Mouse (Mus musculus): ENCODE data around the gene Prr5l.
A peak's percentile ranks its signal among the peaks of the same experiment; 100 is the strongest.
"Not testable (repeated sequence)": the region's sequence is repeated elsewhere in the genome, so short reads cannot be mapped to it uniquely, and the experiment has no call there.

Gene Prr5l

GRCm38 (mm10) chr2:101762955-101763386 lies 119.9 kb downstream of the Prr5l start:
- DNase-seq (ENCODE audit: low read depth, low spot score) = peak; percentile 32

GRCm38 (mm10) chr2:101762405-101762804 lies 120.4 kb downstream of the Prr5l start:
- no peak for DNase-seq (ENCODE audit: low read depth, low spot score)

GRCm38 (mm10) chr2:101761898-101762297 lies 120.9 kb downstream of the Prr5l start:
- DNase-seq (ENCODE audit: low read depth, low spot score) = no peak

- DNase-seq (ENCODE audit: low read depth, low spot score) = no peak
These were observed 123.1 kb downstream of the Prr5l start for GRCm38 (mm10) chr2:101759523-101760277.

DNA sequence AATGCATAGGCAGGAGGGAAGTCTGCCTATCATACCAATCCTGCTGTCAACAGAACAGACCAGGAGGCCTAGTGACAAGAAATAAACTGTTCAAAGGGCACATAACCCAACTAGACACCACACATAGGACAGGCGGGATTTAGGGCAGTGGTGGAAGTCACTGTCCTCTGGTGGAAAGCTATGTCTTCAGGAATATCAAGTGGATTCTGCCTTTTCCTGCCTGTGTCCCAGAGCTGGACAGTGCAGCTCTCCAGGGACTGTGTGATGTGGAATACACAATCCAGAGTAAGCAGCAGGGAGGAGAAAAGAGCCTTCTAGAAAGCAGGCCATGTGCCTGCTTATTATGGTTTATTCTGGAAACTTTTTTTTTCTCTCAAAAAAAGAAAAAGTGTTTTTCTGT lies 125.0 kb downstream of the Prr5l start:
- no peak for DNase-seq (ENCODE audit: low read depth, low spot score)

DNA sequence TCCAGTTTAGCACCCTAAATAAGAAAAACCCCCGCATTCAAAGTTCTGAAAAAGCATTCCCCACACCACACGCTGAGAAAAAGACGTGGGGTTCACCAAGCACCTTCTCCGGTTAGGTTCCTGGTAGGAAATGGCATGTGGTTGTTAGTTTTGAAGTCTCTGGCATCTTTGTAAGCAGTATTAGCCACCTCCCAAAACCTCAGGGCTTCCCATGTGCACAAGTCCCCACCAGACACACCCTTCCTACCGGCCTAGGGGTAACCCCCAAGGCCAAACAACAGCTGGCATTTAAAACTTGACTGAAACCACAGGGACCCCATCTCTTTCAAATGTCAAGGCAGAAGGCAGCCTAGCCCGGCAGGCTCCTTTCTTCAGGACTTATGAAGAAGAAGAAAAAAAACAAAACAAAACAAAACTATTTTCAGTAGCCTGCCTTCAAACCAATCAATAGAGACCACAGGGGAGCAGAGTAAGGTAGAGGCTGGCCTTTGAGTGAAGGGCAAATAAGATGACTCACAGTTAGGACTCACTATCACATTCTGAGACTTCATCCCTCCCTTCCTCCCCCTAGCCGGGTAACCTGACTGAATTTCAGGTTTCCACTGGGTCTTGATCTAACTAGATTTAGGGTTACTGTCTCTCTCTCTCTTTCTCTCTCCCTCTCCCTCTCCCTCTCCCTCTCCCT lies 126.6 kb downstream of the Prr5l start:
- no peak for DNase-seq (ENCODE audit: low read depth, low spot score)

DNA sequence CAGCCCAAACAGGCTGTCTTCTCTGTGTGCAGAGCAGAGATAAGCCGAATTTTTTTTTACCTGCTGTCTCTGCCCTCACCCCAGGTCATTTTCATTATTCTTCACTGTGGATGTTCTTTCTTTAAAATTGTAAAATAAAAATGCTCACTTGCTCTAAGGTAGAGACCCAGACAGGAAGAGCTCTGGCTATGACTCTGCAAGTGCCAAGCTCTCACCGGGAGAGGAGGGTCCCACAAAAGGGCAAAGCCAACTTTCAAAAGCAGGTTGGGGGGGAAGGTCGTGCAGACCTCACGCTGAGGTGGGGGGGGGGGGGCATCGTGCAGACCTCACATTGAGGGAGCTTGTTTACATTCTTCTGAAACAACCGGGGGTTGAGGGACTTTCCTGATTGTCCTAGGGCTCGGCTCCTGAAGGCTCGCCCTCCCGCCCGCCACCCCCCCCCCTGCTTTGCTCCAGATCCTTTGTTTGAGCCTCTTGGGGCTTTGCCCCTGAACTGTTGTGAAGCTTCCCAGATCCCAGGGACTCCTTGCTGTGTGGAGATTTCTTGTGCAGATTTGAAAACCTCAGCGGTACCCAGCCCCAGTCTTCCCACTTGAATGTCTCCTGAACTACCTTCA lies 127.8 kb downstream of the Prr5l start:
- DNase-seq (ENCODE audit: low read depth, low spot score) = no peak

- DNase-seq (ENCODE audit: low read depth, low spot score) = no peak
These were observed 128.4 kb downstream of the Prr5l start for GRCm38 (mm10) chr2:101754428-101754827.

DNA sequence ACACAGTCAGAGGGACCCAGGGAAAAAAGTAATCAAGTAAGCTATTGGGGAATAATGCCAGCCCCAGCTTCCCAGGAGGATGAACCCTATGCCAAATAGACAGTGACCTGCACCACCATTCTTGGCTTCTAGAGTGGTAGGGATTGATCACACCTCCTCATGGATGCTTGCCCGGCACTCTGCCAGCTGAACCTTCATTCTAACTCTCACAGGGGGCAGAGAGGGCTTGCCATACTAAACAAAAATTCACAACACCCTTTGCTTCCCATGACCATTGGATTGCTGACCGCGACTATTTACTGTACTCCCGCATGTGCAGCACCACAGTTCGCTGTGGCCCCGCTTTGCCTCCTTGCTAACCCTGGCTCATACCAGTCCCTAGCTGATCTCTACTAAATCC lies 129.8 kb downstream of the Prr5l start:
- DNase-seq (ENCODE audit: low read depth, low spot score) = no peak

GRCm38 (mm10) chr2:101752402-101752801 lies 130.4 kb downstream of the Prr5l start:
- DNase-seq (ENCODE audit: low read depth, low spot score) = no peak

GRCm38 (mm10) chr2:101751236-101751922 lies 131.4 kb downstream of the Prr5l start:
- DNase-seq (ENCODE audit: low read depth, low spot score) = peak; percentile 90

GRCm38 (mm10) chr2:101746537-101746936 lies 136.3 kb downstream of the Prr5l start:
- DNase-seq (ENCODE audit: low read depth, low spot score) = peak; percentile 84

DNA sequence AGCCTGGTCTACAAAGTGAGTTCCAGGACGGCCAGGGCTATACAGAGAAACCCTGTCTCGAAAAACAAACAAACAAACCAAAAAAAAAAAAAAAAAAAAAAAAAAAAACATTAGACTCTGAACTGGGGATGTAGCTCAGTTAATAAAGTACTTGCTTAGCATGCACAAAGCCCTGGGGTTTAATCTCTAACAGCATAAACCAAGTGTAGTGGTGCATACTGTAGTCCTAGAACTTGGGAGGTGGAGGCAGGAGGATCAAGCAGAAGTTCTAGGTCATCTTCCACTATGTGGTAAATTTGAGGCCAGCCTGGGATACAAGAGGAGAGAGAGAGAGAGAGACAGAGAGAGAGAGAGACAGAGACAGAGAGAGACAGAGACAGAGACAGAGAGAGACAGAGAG lies 137.2 kb downstream of the Prr5l start:
- not testable (repeated sequence) for DNase-seq (ENCODE audit: low read depth, low spot score)

GRCm38 (mm10) chr2:101742072-101742860 lies 140.6 kb downstream of the Prr5l start:
- no peak for DNase-seq (ENCODE audit: low read depth, low spot score)

GRCm38 (mm10) chr2:101741653-101742052 lies 141.2 kb downstream of the Prr5l start:
- no peak for DNase-seq (ENCODE audit: low read depth, low spot score)

- peak; percentile 47 for DNase-seq (ENCODE audit: low read depth, low spot score)
These were observed 142.9 kb downstream of the Prr5l start for GRCm38 (mm10) chr2:101739914-101740313.

- DNase-seq (ENCODE audit: low read depth, low spot score) = no peak
These were observed 149.3 kb downstream of the Prr5l start for GRCm38 (mm10) chr2:101733564-101733963.

DNA sequence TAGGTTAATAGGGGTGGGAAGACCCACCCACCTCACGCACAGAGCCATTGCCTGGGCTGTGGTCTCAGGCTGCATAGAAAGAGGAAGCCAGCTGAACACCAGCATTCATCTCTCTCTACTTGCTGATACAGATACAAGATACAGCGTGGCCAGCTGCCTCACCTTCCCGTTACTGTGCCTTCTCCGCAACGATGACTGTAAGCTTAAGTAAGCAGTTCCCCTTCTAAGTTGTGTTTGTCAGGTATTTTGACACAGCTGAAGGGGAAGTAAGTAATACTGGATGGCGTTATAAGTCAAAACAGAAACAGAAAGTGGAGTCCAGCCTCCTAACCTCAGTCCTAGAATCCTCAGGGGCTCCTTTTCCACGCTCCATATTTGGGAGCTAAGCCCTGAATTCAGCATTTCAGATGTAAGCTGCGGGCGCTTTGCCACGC lies 150.0 kb downstream of the Prr5l start:
- DNase-seq (ENCODE audit: low read depth, low spot score) = no peak

DNA sequence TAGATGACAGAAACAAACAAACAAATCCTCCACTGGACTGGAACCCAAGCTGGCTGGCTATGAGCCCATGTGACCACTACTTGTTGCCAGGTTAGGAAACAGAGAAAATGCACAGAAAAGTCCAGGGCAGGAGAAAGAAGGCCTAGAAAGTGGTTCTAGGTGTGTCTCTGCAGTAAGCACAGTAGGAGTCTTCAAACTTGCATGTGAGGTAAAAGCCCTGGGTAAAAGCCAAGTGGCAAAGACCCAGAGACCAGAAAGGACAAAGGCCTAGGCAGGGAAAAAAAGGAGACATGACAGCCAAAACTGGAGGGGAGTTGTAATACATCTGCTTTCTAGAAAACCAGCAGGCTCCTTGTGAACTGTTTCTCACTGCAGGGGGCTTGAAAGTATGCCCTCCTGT lies 151.9 kb downstream of the Prr5l start:
- peak; percentile 31 for DNase-seq (ENCODE audit: low read depth, low spot score)

- peak; percentile 51 for DNase-seq (ENCODE audit: low read depth, low spot score)
These were observed 153.4 kb downstream of the Prr5l start for GRCm38 (mm10) chr2:101729472-101729871.

GRCm38 (mm10) chr2:101727787-101728186 lies 155.0 kb downstream of the Prr5l start:
- DNase-seq (ENCODE audit: low read depth, low spot score) = no peak
